Mouse (Mus musculus) stomach, postnatal 0 days (tissue): Measurements from ENCODE around the gene Vamp8.

Source experiments
- CTCF ChIP-seq: IDR thresholded peaks from 2 replicates; pipeline ENCODE4 v1.5.1; 2016; ENCODE audit warnings: antibody characterized with exemption, low read depth, mild to moderate bottlenecking, moderate library complexity
- EP300 ChIP-seq: optimal IDR thresholded peaks from 2 replicates; pipeline ENCODE3; 2016; ENCODE audit warnings: antibody characterized with exemption

DNA sequence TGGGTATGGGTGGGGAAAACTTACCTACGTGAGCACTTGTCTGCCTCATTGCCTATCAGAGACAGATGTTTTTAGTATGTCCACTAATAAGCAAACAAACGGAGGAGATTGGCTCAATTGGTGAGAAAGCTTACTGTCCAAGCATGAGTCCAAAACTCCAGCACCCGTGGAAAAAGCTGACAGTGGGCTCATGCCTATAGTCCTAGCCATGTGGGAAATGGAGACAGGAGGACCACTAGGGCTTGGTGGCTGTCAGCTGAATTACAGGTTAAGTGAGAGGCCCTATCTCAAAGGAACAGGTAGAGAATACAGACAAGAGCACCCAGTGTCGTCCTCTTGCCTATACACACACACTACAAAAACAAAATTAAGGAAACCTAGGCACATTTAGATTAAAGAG is 44.2 kb downstream of the Vamp8 start:
- no peak for TF ChIP-seq CTCF
- TF ChIP-seq EP300: no peak
